Mouse (Mus musculus) cerebellum, postnatal 4 days (tissue): Measurements from ENCODE around the gene 1700001C02Rik.

Source experiments
- DNase-seq, 2 experiments: peaks; one replicate each; pipeline ENCODE4 v3.0.0; 2022; ENCODE audit warnings: low spot score in 2 of 2, mixed read lengths in 1 of 2

Gene 1700001C02Rik

GRCm38 (mm10) chr5:30465861-30466260 is at the start of gene 1700001C02Rik:
1700001C02Rik (plus strand) TSS chr5:30466047.
- DNase-seq: peak in 1 of 2 experiments; percentile 32

- DNase-seq: no peak
Measured at GRCm38 (mm10) chr5:30416665-30417064, 49.2 kb upstream of the 1700001C02Rik start.

- DNase-seq: peak in 1 of 2 experiments; percentile 20
Measured at GRCm38 (mm10) chr5:30423121-30423520, 42.7 kb upstream of the 1700001C02Rik start.

- DNase-seq: peak; percentile 54 to 71
Measured at GRCm38 (mm10) chr5:30423572-30424244, 42.1 kb upstream of the 1700001C02Rik start.

GRCm38 (mm10) chr5:30427406-30427805 is 38.4 kb upstream of the 1700001C02Rik start:
- no peak for DNase-seq

- no peak for DNase-seq
Measured at GRCm38 (mm10) chr5:30438931-30439330, 26.9 kb upstream of the 1700001C02Rik start.

- DNase-seq: no peak
Measured at GRCm38 (mm10) chr5:30440308-30440906, 25.4 kb upstream of the 1700001C02Rik start.

GRCm38 (mm10) chr5:30442196-30442595 is 23.7 kb upstream of the 1700001C02Rik start:
- DNase-seq: no peak

- DNase-seq: no peak
Measured at GRCm38 (mm10) chr5:30444327-30444895, 21.4 kb upstream of the 1700001C02Rik start.

- peak in 1 of 2 experiments; percentile 25 for DNase-seq
Measured at GRCm38 (mm10) chr5:30456056-30456455, 9.8 kb upstream of the 1700001C02Rik start.

GRCm38 (mm10) chr5:30460155-30460554 is 5.7 kb upstream of the 1700001C02Rik start:
- no peak for DNase-seq

- DNase-seq: peak in 1 of 2 experiments; percentile 46
Measured at GRCm38 (mm10) chr5:30461821-30462220, 4.0 kb upstream of the 1700001C02Rik start, which contains the start of gene Otof. Otof (minus strand) TSS chr5:30461932.

GRCm38 (mm10) chr5:30466315-30466714 is 468 bp downstream of the 1700001C02Rik start:
- DNase-seq: no peak

GRCm38 (mm10) chr5:30470454-30470853 is 4.6 kb downstream of the 1700001C02Rik start:
- no peak for DNase-seq

GRCm38 (mm10) chr5:30472148-30472547 is 6.3 kb downstream of the 1700001C02Rik start:
- no peak for DNase-seq

GRCm38 (mm10) chr5:30476534-30476933 is 10.7 kb downstream of the 1700001C02Rik start:
- no peak for DNase-seq

GRCm38 (mm10) chr5:30482319-30482718 is 16.5 kb downstream of the 1700001C02Rik start:
- DNase-seq: peak; percentile 73 to 82

GRCm38 (mm10) chr5:30483533-30483932 is 17.7 kb downstream of the 1700001C02Rik start:
- no peak for DNase-seq

- no peak for DNase-seq
Measured at GRCm38 (mm10) chr5:30484591-30484990, 18.7 kb downstream of the 1700001C02Rik start.

- peak in 1 of 2 experiments; percentile 61 for DNase-seq
Measured at GRCm38 (mm10) chr5:30485136-30485535, 19.3 kb downstream of the 1700001C02Rik start.

- DNase-seq: no peak
Measured at GRCm38 (mm10) chr5:30490215-30490614, 24.4 kb downstream of the 1700001C02Rik start.

GRCm38 (mm10) chr5:30490845-30491244 is 25.0 kb downstream of the 1700001C02Rik start:
- no peak for DNase-seq

GRCm38 (mm10) chr5:30493723-30494122 is 27.9 kb downstream of the 1700001C02Rik start:
- DNase-seq: no peak
